Mouse (Mus musculus) embryo, embryonic 9.5 days (tissue): ENCODE measurements around the gene Gjb3.

Experiments
- DNase-seq: peaks from one replicate; pipeline ENCODE4 v3.0.0-alpha.2; 2017; ENCODE audit errors: extremely low spot score

Gene Gjb3

DNA sequence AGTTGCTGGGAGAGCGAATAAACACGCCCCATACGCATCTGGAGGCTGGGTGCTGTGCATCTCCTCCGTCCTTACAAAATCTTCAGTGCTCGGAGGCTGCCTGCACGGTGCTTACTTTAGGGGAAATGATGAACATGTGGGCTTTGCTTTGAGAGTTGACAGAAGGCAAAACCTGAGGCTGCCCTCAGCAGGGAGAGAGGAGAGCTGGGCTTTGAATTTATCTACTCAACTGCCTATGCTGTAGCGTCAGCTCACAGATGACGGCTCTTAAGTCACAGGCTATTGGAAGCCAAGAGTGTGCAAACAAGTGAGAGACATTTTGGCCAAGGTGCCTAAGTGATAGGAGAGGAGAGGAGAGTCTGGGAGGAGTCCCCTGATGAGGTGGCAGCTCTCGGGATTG, 51.4 kb downstream of the Gjb3 start:
- no peak for DNase-seq

DNA sequence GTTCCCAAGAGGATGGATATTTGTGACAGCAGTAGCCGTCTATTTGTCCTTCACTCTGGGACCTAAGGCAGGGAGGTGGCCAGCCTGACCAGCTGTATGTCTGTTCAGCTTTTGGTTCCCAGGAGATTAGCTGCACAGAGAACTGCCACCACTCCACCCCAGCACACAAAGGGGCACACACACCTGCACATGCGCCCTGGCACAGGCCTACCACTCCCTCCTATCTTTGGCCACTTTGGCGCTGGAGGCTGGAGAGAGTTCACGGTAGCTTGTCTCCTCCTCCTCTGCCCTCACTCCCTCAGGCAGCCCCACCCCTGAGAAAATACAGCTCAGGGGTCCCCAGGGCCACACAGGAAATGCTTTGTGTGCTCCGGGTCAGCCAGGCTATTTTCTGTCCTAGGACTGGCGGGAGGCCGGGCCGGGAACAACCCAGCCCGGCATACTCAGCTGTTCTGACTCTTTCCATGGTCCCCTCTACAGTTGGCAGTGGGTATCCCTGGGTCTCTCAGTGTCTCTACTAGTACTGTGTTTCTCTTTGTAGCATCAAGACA, 52.1 kb downstream of the Gjb3 start:
- no peak for DNase-seq
